Mouse (Mus musculus) megakaryocyte, embryonic 14.5 days (primary cell): ENCODE results near the gene Tmem233.

Experiments
- FLI1 ChIP-seq: IDR thresholded peaks from 2 replicates; pipeline ENCODE4 v1.6.1; 2012; ENCODE audit warnings: low read length, inconsistent platforms, mixed read lengths
- GATA1 ChIP-seq: IDR thresholded peaks from 3 replicates; pipeline ENCODE4 v1.6.1; 2012; ENCODE audit warnings: mixed read lengths, low read length, inconsistent platforms, borderline replicate concordance

GRCm38 (mm10) chr5:116080736-116081135 is 2.3 kb downstream of the Tmem233 start:
- TF ChIP-seq GATA1 (no peak), FLI1 (no peak)
